Mouse (Mus musculus) small intestine, adult 2 months (tissue): ENCODE measurements around the gene Dock3.

Experiments
- CTCF ChIP-seq: fragments of 200-500 bp; IDR thresholded peaks from 2 replicates; pipeline ENCODE4 v1.5.1; 2012; ENCODE audit warnings: low read depth, mild to moderate bottlenecking, control low read depth, inconsistent platforms, low read length, moderate library complexity, mixed read lengths; ENCODE audit not compliant: insufficient replicate concordance, insufficient read length; ENCODE audit errors: extremely low read depth
- POLR2A ChIP-seq: fragments of 200-500 bp; IDR thresholded peaks from 2 replicates; pipeline ENCODE4 v1.6.1; 2012; ENCODE audit warnings: low read depth, mild to moderate bottlenecking, control low read depth, inconsistent platforms, low read length, moderate library complexity

DNA sequence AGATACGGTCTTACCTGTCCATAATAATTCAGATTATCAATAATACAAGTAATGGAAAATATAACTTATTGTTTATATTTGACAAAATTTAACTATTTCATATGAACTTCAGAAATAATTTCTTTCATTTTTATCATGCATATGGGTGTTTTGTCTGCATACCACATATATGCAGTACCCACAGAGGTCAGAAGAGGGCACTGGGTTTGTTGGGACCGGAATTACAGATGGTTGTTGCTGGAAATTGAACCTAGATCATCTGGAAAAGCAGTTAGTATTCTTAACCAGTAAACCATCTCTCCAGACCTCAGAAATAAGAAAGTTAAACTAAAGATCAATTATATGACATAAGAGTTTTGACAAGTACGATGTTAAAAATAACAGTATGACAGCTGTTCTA lies 261.0 kb downstream of the Dock3 start:
- no peak for TF ChIP-seq CTCF
- TF ChIP-seq POLR2A = no peak
